In the genomic region with DNA sequence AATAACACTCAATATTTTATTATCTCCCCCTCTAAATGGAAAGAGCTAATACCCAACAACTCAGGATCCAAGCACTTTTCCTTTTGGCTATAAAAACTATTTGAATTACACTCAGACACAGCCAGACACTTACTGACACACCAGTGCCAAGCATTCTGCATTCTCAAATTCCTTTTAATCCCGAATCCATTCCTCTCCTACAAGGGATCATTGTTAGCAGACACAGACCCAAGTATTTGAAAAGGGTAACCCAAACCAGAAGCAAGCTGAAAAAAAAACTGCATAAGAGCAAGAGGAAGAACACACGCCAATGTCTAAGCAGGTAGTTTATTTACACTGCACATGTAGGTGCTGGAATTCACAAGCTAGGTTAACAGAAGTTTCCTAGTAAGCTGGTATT, we compare ENCODE assay signal across 14 mouse cellular contexts.
"Had no signal": no experiment of that assay in that cellular context is flagged by ENCODE, and none has a peak within 500 bp of the region (broad histone marks: within the 10 kb centered on the region; RNA-seq: fewer than 3 reads in every experiment).

No protein-coding gene starts in this region.

- DNase-seq: kidney, adult 8-10 months; kidney, postnatal 36 days; left cerebral cortex, postnatal 4 days; lung, embryonic 14.5 days; retina, postnatal 1 day; right cerebral cortex, postnatal 4 days; spleen, adult 18-20 months; thymus, adult 18-20 months; thymus, postnatal 14 days had no signal

- H3K9ac ChIP-seq: limb, embryonic 13.5 days; liver, embryonic 15.5 days; lung, embryonic 14.5 days had no signal

- H3K9me3 ChIP-seq: limb, embryonic 13.5 days; liver, embryonic 15.5 days; megakaryocyte, embryonic 14.5 days had no signal

- H3K27ac ChIP-seq: limb, embryonic 13.5 days; liver, embryonic 15.5 days; macrophage had no signal

- H3K4me3 ChIP-seq: limb, embryonic 13.5 days; liver, embryonic 15.5 days; megakaryocyte, embryonic 14.5 days had no signal

- H3K4me2 ChIP-seq: limb, embryonic 13.5 days; liver, embryonic 15.5 days; lung, embryonic 14.5 days; midbrain, embryonic 11.5 days had no signal

- H3K27me3 ChIP-seq: limb, embryonic 13.5 days; liver, embryonic 15.5 days; megakaryocyte, embryonic 14.5 days had no signal
